Mouse (Mus musculus) testis, postnatal 10 days (tissue): ENCODE measurements around the gene Msrb2.
A peak's percentile ranks its signal among the peaks of the same experiment; 100 is the strongest.

ENCODE experiments used
- DNase-seq: peaks from one replicate; pipeline ENCODE4 v3.0.0; 2021; ENCODE audit warnings: low spot score

Gene Msrb2

DNA sequence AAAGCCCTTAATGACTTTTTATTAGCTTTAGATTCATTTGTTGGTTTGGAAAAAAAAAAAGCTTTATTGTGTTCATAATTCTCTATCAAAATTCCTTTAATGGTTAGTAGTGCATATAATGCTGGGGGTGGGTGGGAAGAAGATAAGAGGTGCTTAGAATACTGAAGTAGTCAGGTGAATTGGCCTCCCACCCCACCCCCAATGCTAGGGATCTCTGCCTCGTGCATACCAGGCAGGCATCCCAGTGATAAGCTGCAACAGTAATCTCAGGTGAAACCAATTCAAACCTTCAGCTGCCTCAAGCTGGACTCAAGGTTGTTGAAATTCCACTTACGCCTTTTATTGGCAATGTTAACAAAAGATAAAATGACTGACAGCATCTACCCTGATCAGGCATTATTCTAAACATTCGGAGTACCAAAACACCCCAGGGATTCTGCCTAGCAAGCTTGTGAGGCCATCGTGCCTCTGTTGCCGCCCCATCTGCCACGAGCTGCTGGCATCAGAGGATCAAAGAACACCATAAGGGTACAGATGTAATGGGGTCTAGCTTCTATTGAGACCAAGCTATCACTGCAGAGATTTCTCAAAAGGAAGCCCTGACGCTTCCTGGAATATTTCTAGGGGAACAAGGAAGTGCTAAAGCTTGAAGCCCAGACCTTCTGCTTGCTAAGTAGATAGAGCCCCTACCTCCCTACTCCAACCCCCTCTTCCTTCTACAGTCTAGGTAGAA is 19.3 kb downstream of the Msrb2 start:
- no peak for DNase-seq

- DNase-seq: no peak
These were observed 20.4 kb downstream of the Msrb2 start for GRCm38 (mm10) chr2:19391649-19392048.

GRCm38 (mm10) chr2:19392793-19393192 is 21.6 kb downstream of the Msrb2 start:
- DNase-seq: no peak

DNA sequence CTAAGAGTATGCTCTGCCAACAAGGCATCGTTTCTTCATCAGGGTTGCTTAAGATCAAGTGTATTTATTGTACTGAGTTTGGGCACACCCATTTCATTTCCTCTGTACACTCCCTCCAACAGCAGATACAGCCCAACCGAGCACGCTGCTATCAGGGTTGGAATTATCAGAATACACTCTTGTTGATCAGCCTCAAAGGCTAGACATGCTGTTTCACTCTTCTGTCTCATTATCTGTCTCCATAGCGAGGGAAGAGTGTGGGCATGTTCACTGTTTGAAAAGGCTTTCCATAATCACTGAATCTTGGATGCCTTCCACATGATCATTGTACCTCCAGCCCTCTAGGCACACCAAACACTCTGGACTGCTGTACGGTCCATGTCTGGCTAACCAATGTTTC is 34.2 kb downstream of the Msrb2 start:
- no peak for DNase-seq

- no peak for DNase-seq
These were observed 35.3 kb downstream of the Msrb2 start for GRCm38 (mm10) chr2:19406531-19406930.

DNA sequence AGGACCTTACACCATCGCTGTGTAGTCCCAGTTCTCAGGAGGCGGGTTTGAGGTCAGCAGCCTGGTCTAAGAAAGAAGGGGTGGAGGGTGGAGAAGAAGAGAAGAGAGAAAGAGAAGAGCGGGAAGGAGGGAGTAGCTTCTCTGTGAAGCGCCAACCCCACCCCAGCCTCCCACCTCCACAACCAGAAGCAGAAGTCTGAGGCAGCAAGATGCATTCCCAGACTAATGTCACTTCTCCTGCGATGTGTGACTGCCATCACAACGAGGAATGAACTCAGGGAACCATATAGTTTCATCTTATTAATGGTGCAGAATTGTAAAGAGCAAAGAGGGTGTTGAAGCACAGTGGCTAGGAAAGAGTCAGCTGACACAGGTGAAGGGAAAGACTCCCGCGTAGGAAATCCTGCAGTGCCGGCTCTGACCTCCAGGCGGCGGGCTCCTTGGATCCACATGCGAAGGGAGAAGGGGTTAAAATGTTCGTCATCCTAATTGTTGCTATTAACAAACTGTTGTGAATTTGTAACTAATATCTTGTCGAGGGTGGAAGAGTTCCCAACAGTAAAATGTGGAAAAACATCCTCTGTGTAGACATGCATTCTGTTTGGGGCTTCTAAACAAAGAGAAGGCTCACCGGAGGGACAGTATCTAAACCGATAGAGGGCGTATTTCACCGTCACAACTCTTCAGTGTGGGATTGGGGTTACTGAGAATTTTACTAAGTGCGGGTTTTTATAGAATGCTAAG is 43.2 kb downstream of the Msrb2 start:
- peak; percentile 86 for DNase-seq

DNA sequence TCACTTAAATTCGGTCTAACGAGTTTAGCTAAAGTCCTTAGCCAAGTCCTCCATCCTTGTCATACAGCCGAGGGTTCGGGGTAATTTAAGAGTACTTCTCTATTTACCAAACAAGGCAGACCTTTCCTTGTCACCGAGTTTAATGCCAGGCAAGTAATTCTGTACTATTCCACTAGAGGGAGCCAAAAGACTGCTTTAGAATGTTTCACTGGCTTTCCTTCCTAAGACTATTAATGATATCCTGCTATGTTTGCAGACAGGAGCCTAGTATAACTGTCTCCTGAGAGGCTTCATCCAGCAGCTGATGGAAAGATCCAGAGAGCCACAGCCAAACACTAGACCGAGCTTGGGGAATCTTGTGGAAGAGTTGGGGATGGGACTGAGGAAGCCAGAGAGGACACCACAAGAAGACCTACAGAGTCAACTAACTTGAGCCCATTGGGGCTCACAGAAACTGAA is 43.9 kb downstream of the Msrb2 start:
- DNase-seq: no peak

GRCm38 (mm10) chr2:19416066-19416465 is 44.8 kb downstream of the Msrb2 start:
- DNase-seq: no peak

GRCm38 (mm10) chr2:19419686-19420345 is 48.6 kb downstream of the Msrb2 start:
- no peak for DNase-seq

GRCm38 (mm10) chr2:19422226-19422625 is 51.0 kb downstream of the Msrb2 start:
- no peak for DNase-seq

GRCm38 (mm10) chr2:19423086-19423485 is 51.8 kb downstream of the Msrb2 start:
- no peak for DNase-seq

DNA sequence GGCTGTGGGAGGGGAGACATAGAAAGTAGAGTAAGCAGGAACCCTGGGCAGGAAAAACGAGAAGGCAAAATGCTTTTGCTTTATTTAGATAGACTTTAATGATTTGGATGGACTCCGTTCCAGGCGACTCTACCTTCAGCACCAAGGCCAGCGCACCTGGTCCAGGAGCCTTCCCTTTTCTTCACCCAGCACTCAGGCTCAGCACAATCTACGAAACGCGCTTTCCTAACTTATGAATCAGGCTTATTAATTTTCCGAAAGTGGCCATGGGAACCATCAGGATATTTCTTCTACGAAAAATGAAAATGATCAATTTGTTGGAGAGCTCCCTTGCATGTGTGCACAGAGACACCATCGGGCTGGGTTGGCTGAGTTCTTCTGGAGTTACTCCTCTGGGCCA is 57.8 kb downstream of the Msrb2 start:
- peak; percentile 78 for DNase-seq

DNA sequence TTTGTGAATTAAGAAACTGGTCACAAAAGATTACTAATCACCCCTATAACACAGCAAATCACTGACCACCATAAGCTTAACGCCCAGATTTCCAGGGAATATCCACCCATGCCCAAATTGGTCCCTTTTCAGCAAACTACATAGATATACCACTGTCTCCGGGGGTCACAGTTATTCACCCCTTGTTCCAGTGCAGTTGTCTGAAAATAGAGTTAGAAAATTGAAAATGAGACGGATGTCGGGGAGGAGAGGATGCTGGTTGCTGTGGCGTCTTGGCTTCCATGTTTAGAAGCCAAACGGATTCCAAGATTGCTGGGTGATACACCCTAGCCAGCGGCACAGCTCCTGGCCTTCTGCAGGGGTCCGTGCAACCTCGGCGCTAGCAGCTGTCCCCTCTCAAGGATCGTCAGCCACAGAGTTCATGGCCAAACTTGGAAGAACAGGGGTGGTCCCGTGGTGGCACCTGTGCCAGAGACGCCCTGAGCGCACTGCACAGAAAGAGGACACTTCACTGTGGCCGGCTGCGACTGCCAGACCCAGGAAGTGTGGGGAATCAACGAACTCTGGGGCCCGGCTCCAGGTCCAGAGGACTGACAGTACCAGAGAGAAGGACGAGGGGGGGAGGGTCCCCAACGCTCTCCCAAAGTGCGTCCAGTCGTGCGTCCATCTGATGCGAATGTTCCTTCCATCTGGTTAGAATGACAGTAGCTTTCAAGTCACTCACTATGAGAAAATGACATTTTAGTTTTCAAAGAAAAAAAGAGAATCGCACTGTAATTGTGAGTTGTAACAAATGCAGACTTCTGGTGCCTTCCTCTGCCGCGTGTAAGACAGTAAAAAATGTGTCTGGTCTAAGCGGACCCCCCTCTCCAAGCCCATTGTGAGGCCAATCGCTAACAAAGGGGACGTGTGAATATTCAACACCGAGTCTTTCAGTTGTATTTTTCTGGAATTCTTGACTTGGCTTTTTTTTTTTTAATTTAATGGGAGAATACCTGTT is 58.8 kb downstream of the Msrb2 start:
- DNase-seq: no peak

DNA sequence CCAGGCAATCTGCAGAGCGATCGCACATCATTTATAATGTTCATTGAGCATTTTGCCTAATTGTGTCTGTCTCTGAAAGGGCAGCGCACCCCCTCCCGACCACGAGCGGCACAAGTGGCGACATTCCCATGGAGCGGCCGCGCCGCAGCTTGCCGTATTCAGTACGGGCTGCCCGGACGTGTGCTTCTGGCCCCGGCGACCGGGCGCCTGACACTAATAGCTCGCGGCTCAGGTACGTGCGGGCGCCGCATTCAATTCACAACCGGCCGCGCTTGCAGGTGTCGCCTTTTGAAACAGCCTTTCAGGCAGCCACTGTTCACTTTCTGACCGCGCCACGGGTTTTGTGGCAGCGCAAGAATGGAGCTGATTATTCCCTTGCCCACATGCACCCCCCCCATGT is 59.5 kb downstream of the Msrb2 start:
- DNase-seq: no peak

- DNase-seq: peak; percentile 47
These were observed 59.9 kb downstream of the Msrb2 start for GRCm38 (mm10) chr2:19431186-19431585.

DNA sequence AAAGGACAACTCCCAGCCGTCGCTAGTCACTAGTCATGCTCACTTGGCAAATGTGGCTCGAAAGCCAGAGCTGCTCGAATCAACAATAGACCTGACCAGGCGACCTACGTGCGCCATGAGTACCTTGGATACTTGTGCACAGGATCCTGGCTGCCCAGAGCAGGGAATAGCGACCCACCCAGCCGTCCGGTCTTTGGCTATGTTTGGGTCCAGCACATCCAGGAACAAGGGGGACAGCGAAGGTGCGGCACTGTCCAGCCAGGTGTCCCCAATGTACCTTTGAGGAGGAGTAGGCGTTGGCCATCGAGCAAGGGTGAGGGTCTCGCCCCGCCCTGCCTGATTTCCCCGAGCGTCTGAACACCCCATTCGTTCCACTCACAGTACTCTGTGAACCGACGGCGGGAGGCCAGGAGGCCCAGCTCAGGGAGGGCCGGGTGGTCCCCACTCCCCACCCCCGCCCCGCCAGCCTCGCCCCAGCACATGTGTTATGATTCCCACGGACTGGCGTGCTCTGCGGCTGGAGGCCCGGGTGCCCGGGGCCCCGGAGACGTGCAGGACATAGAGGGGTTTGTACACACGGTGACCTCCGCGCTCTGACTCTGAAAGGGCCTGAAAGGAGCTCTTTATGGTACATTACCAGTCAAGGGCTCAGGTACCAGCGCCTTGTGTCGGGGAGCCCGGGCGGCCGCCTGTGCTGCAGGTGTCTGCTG is 60.5 kb downstream of the Msrb2 start:
- DNase-seq: no peak

- no peak for DNase-seq
These were observed 73.1 kb downstream of the Msrb2 start for GRCm38 (mm10) chr2:19444346-19444745.
